Mouse (Mus musculus): ENCODE results near the gene Tspan18.

The Tspan18 gene

DNA sequence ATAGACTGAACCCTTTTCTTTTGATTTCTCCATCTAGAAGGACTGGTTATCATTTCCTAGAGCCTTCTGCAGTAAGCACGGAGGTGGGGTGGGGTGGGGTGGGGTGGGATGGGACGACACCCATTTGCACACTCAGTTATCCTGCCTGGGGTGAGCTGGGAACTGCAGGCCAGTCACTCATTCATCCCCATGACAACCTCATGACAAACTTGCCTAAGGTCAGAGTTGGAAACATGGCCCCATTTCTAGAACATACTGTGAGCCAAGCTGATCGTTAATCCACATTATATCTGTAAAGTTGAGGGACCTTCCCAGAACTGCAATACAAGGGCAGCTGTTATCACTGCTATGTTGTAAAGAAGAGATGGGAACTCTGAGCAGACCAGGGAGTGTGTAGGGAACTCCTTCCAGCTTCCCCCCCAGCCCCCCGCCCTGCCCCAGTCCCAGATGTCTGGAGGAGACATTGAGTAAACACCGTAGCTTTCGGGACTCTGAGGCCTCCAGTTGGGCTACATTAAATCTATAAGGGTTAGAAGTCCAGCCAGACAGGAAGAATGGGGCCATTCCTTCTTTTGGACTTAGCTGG, 170.5 kb downstream of the Tspan18 start:
- in situ Hi-C loops (cut with MboI, MseI): no loop called here

DNA sequence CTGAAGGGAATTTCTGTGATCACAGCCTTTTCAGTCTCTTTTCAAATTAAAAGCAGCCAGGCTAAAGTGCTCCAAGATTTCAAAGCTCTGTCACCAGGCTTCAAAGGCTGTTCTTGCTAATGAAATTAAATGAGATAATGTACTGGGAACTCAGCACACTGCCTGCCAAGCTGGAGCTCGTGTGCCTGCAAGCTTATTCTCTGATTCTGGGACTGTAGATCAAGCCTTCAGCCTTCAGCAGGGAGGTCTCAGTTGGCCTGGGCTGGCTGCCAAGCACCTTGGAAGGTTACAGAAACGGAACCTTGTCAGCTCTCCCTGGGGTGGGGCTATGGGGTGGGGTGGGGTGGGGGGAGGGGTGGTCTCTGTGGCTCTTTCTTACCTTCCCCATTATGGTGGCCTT, 171.0 kb downstream of the Tspan18 start:
- in situ Hi-C loops (cut with MboI, MseI): no loop called here

- in situ Hi-C loops (cut with MboI, MseI): no loop called here
Observed at GRCm38 (mm10) chr2:93162791-93163190, 171.5 kb downstream of the Tspan18 start.

- in situ Hi-C loops (cut with MboI, MseI): no loop called here
Observed at GRCm38 (mm10) chr2:93161914-93162664, 172.2 kb downstream of the Tspan18 start.

DNA sequence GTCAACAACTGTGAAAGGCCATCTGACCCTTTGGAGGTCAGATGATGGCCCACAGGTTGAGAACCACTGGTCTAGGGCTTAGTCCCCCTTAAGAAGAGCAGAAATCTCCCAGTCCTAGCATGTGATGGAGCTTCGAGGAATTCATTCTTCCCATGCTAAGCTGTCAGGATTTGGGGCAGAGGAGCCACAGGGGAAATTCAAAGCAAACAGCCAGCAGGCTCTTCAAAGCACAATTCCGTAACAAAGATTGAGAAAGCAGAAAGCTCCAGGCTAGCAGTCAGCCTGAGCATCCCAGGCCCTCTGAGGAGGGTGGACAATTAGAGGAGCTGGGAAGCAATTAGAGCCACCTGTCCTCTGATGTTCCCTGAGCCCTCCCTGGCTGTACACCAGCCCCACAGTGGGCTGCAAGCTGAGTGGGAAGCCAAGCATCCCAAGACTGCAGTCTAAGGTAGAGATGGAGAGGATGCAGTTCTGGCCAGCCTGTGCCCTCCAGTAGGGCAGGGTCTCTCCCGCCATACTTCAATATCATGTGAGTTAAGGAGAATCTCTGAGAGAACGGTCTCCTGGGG, 173.8 kb downstream of the Tspan18 start:
- in situ Hi-C loops (cut with MboI, MseI): no loop called here

DNA sequence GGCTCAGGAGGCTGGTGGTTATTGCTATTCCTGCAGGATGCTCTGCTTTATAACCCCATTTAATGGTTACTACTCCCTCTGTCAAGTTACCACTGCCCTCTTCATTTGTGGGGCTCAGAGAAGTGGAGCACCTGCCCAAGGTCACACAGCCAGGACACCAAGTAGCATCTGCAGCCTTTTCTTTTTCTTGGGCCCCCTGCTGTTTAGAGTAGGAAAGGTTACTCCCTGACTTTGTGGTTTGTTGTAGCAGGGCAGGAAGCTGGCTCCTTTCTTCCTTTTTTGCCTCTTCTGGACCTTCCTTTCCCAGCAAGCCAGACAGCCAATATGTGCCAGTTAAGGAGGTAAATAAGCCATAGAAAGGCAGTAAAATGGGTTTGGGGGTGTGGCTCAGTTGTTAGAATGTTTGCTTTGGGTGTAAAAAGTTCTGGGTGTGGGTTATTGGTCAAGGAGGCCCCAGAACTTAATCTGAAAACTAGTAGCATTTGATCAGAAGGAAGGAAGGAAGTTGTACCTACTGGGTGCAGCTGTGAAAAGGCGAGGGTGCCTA, 179.7 kb downstream of the Tspan18 start:
- in situ Hi-C loops (cut with MboI, MseI): no loop called here

- in situ Hi-C loops (cut with MboI, MseI): no loop called here
Observed at GRCm38 (mm10) chr2:93153833-93154232, 180.5 kb downstream of the Tspan18 start.

GRCm38 (mm10) chr2:93152883-93153491, 181.3 kb downstream of the Tspan18 start:
- in situ Hi-C loops (cut with MboI, MseI): no loop called here

GRCm38 (mm10) chr2:93152191-93152601, 182.1 kb downstream of the Tspan18 start:
- in situ Hi-C loops (cut with MboI, MseI): no loop called here

Data from T-helper 1 cell (primary cell).